Mouse (Mus musculus): ENCODE measurements around the gene Cyb5r2. TPM values are rescaled to one million over a fixed set of nuclear protein-coding genes. Genes with fewer than 3 reads are reported as not detected.

Gene Cyb5r2
- 0.06 and 0.17 TPM in 2 replicates for polyA plus RNA-seq (2015; fragmentation: Nextera tagmentation; extraction: Ambion mirVana)

DNA sequence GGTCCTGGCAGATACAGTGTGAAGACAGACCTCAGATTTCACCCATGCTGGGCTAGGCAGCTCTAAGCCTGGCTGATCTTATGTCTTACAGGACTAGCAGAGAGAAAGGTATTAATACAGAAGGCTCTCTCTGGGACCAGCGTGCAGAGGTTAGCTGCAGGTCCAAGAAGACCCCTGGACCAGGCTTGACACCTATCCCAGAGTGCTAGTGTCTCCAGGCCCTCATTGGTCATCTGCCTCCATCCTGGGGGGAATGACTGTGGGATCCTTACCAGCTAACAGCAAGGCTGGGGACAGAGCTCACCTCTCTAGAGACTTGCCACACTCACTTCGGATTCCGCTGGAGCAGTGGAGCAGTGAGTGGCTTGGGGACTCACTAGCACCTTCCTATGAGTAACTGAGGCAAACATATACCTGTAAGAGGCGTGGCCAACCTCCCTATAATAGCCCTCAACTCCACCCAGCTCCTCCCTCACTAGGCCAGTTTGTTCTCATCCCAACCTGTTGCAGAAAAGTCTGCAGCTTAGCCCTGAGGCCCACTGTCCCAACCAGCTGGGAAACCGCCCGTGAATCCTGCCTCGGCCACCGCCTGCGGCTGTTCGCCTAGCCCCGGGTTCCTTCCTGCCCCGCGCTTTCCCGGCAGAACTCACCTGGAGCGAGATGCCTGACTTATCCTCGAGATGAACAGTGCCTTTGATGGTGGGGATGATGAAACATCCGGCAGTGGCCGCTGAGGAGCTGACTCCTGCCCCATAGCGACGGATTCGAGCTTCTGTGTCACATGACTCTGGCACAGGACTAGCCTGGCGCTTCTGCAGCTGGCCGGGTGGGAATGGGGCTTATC lies at the start of gene Cyb5r2:
Cyb5r2 (minus strand) TSS at position 725 of the 844 bp plus-strand sequence.

DNA sequence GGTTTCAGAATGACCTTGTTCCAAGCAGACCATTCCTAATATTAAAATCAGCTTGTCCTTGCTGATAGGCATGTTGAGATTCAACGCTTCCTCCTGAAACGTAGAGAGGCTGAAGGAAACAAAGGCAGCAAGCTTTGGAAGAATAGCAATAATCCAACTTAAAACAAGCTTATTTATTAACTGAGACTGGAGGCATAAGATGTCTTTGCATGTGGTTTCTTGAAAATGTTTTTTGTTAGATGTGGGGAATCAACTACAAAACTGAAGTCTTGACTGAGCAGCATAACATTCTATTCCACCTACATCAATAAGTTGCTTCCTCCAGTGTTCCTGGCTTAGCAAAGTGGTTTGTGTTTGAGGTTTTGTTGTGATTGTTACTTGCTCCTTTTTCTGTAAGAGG lies 43.3 kb upstream of the Cyb5r2 start, which contains the start of gene Ovch2:
Ovch2 (minus strand) TSS at position 101 of the 400 bp plus-strand sequence.

Other genes with a start within 250 kb of the Cyb5r2 start
- 6.7 and 9.8 TPM in 2 replicates for gene Olfml1, start 190.6 kb downstream of the Cyb5r2 start, polyA plus RNA-seq (2015; fragmentation: Nextera tagmentation; extraction: Ambion mirVana)
- gene Ppfibp2, start 162.8 kb downstream of the Cyb5r2 start, polyA plus RNA-seq (2015; fragmentation: Nextera tagmentation; extraction: Ambion mirVana) = 4.4 and 5.1 TPM in 2 replicates
- 0.20 TPM in 1 of 2 replicates, not detected in the other for gene 5330417H12Rik, start 132.9 kb downstream of the Cyb5r2 start, polyA plus RNA-seq (2015; fragmentation: Nextera tagmentation; extraction: Ambion mirVana)
- not detected in 2 replicates for gene Ovch2, start 43.2 kb upstream of the Cyb5r2 start, polyA plus RNA-seq (2015; fragmentation: Nextera tagmentation; extraction: Ambion mirVana)
- not detected in 2 replicates for gene Olfr467, start 54.2 kb upstream of the Cyb5r2 start, polyA plus RNA-seq (2015; fragmentation: Nextera tagmentation; extraction: Ambion mirVana)
- gene Olfr469, start 67.5 kb upstream of the Cyb5r2 start, polyA plus RNA-seq (2015; fragmentation: Nextera tagmentation; extraction: Ambion mirVana) = not detected in 2 replicates
- gene Olfr470, start 89.5 kb upstream of the Cyb5r2 start, polyA plus RNA-seq (2015; fragmentation: Nextera tagmentation; extraction: Ambion mirVana) = not detected in 2 replicates
- gene Olfr472, start 139.9 kb upstream of the Cyb5r2 start, polyA plus RNA-seq (2015; fragmentation: Nextera tagmentation; extraction: Ambion mirVana) = not detected in 2 replicates
- gene Olfr473, start 172.4 kb upstream of the Cyb5r2 start, polyA plus RNA-seq (2015; fragmentation: Nextera tagmentation; extraction: Ambion mirVana) = not detected in 2 replicates
- gene Olfr474, start 196.6 kb upstream of the Cyb5r2 start, polyA plus RNA-seq (2015; fragmentation: Nextera tagmentation; extraction: Ambion mirVana) = not detected in 2 replicates
- not detected in 2 replicates for gene Olfr476, start 206.8 kb upstream of the Cyb5r2 start, polyA plus RNA-seq (2015; fragmentation: Nextera tagmentation; extraction: Ambion mirVana)
- not detected in 2 replicates for gene Olfr477, start 228.7 kb upstream of the Cyb5r2 start, polyA plus RNA-seq (2015; fragmentation: Nextera tagmentation; extraction: Ambion mirVana)

All from spleen, postnatal 0 days (tissue).